Mouse (Mus musculus) neutrophil, adult 83 days (primary cell): ENCODE data around the gene Otub1. TPM values are rescaled to one million over a fixed set of nuclear protein-coding genes. Genes with fewer than 3 reads are reported as not detected.

Experiments used
- total RNA-seq, 2 experiments: library from RNA; stranded (reverse); gene quantifications; one replicate each; pipeline ENCODE4 v1.2.4; 2023

Gene Otub1
- total RNA-seq, result 10 to 100 TPM; 62.1 to 70.6 TPM

GRCm38 (mm10) chr19:7205753-7206736, at the start of gene Otub1:
Gene Otub1 (minus strand): TSS chr19:7206316.

DNA sequence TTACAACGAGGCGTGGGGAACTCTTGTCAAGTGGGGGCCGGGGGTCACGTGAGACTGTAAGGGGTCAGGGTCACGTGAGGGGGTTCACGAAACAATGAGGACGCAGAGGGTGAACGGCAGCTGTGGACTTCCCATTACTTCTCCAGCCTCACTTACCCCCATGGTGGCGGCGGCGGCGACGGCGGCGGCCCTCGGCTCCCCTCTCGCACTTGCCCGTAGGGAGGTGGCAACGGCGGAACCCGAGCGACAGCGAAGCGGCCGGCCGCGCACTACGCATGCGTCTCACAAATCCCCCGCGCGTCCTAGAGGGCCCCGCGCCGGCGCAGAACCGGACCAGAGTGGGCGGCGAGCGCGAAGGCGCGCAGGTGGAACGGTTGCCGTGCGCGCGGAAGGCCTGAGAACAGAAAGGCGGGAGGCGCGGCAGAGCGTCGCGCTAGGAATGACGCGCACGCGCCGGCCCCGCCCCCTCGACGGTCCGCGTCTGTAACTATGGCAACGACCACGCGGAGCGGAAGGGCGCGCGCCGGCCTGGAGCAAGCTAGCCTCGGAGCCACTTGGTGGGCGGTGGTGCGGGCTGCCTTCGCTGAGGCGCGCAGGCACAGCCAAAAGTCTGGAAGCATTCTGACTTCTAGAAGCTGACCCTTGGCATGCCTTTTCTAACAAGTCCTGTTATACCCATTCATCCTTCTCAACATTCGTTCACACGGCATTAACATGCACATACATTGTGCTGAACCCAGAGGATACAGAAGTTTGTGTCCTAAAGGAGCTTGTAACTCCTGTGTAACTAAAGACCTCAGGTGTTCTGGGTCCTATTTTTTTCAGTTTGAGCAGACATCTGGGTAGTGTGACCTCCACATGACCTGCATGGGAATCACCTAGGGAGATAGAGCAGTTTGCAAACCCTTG, 34.9 kb upstream of the Otub1 start, which contains the start of gene Naa40:
TSS of gene Naa40 (minus strand) at position 402 of the 909 bp plus-strand sequence.

GRCm38 (mm10) chr19:7217162-7217925, 11.2 kb upstream of the Otub1 start, which contains the start of gene Cox8a:
Gene Cox8a (minus strand): TSS chr19:7217616.

Other genes starting within 250 kb of the Otub1 start
- gene Ppp1r14b, start 231.3 kb downstream of the Otub1 start, total RNA-seq, result 10 to 100 TPM; 45.4 to 53.1 TPM
- gene Plcb3, start 229.8 kb downstream of the Otub1 start, total RNA-seq, result 10 to 100 TPM; 22.2 to 30.1 TPM
- 10 to 100 TPM; 36.1 to 37.4 TPM for gene Fkbp2, start 225.8 kb downstream of the Otub1 start, total RNA-seq
- 10 to 100 TPM in 1 of 2 experiments, 1 to 10 TPM in 1; 8.6 to 11.5 TPM for gene Vegfb, start 218.7 kb downstream of the Otub1 start, total RNA-seq
- gene Dnajc4, start 213.7 kb downstream of the Otub1 start, total RNA-seq, result 10 to 100 TPM; 23.5 to 25.0 TPM
- 10 to 100 TPM; 16.1 to 19.1 TPM for gene Nudt22, start 210.2 kb downstream of the Otub1 start, total RNA-seq
- gene Trpt1, start 210.2 kb downstream of the Otub1 start, total RNA-seq, result 1 to 10 TPM; 1.3 to 1.9 TPM
- 100 to 1,000 TPM; 229 to 231 TPM for gene Fermt3, start 186.8 kb downstream of the Otub1 start, total RNA-seq
- gene Stip1, start 166.3 kb downstream of the Otub1 start, total RNA-seq, result 10 to 100 TPM; 54.3 to 64.7 TPM
- gene Macrod1, start 149.5 kb downstream of the Otub1 start, total RNA-seq, result 1 to 10 TPM; 2.9 to 5.0 TPM
- not detected for gene Flrt1, start 100.6 kb downstream of the Otub1 start, total RNA-seq
- 100 to 1,000 TPM; 332 to 337 TPM for gene Cox8a, start 11.3 kb upstream of the Otub1 start, total RNA-seq
- gene Naa40, start 34.9 kb upstream of the Otub1 start, total RNA-seq, result 10 to 100 TPM; 24.4 to 25.9 TPM
- gene Rcor2, start 61.0 kb upstream of the Otub1 start, total RNA-seq, result under 1 TPM; 0.73 to 0.85 TPM
- gene Mark2, start 135.5 kb upstream of the Otub1 start, total RNA-seq, result 100 to 1,000 TPM; 161 to 187 TPM
- 10 to 100 TPM in 1 of 2 experiments, 1 to 10 TPM in 1; 9.8 to 12.1 TPM for gene Spindoc, start 176.7 kb upstream of the Otub1 start, total RNA-seq
- gene 2700081O15Rik, start 211.3 kb upstream of the Otub1 start, total RNA-seq, result 1 to 10 TPM; 2.4 to 2.7 TPM